Mouse (Mus musculus) layer of hippocampus, adult 9-11 months (tissue): ENCODE results near the gene Slc22a30.
"Not testable (repeated sequence)": the region's sequence is repeated elsewhere in the genome, so short reads cannot be mapped to it uniquely, and the experiment has no call there.

Experiments
- DNase-seq: peaks from one replicate; pipeline ENCODE4 v3.0.0; 2022

The Slc22a30 gene

DNA sequence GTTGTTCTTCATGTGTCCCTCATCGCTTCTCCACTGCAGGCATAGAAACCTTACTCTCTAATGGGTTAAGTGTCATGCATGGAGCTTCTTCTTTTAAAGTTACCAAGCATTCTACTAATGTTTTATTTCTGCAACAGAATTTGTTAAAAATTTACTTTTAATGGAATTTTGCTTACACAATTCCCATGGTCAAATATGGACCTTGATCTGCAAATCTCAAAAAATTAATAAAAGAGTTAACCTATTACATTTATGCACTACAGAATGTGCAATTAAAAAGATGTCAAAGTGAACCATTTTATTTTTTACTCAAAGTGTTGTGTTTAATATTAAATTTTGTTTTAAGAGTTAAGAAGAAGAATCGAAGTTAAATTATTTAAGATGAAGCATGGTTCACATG, at the start of gene Slc22a30:
Slc22a30 (minus strand) TSS at position 101 of the 400 bp plus-strand sequence.
- not testable (repeated sequence) for DNase-seq

DNA sequence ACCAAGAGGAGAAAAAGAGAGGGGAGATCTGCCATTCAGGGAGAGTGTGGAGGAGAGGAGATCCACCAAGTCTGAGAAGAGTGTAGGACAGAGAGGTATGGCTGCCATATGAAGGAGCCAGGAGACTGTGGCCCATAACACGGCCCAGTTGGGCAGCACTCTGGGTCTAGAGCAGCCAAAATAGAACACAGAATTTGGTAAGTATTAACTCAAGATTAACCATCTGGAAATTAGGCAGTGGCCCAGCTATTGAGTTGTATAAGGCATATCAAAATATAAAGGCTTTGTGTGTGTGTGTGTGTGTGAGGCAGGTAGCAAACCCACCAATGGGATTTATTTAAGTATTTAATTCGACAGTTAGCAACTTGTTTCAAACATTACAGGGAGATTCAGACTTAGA, 43.4 kb upstream of the Slc22a30 start:
- DNase-seq: no peak

GRCm38 (mm10) chr19:8447516-8447915, 42.6 kb upstream of the Slc22a30 start:
- DNase-seq: no peak

DNA sequence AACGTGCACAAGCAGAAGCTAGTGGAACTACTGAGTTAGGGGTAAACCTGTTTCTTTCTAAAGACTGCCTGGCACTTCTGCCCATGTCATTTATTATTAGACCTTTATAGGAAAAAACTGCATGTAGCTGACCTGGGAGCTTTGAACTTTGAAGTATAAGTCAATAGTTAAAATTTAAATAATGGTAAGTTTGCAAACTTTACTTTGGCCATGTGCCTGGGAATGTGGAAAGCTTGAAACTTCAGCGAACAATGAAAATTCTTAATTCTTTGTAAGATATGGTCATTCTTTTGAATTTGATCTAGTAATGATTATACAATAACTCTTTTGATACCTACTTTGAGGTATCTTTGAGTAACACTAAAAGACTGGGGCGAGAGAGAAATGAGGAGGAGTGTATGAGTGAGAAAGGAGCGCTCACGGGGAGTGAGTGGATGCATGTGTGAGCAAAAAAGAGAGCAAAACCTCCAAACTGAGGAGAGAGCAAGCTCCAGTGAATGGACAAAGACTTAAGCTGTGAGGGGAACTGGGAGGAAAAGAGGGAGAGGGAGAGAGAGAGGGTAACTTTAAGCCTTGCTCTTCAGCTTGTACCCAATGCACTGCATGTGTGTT, 26.2 kb upstream of the Slc22a30 start:
- DNase-seq: no peak

DNA sequence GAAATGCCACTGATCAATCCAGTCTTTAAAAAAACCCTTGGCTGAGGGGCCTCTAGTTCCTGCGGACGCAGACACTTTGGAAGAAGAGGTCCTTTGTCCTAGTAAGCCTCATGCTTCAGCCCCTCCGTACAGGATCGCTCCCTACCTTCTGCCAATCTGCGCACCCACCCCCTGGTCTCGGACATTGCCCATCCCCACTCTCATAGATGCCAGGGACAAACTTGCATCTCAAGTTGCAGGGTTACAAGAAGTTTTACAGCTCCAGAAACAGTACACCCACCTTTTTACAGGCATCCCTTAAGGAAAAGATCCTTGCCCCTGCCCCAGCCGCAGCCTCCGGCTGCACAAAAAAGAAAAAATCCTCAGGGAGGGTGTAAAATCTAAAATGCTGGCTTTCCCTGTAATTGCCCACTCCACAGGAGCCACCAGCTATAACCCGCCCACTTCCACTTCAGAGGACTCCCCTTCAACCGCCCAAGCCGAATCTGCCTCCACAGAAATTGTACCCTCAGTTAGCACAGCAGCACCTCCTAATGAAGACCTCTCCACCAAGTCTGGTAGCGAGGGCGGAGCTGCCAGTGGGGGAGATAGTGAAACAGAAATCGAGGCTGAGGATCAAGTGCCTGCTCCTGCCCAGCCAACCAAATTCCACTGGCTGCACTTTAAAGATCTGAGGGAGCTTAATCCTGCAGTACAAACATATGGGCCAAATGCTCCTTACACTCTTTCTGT, 2.5 kb upstream of the Slc22a30 start:
- DNase-seq: not testable (repeated sequence)
